Mouse (Mus musculus): ENCODE measurements around the gene Cyth3. TPM values are rescaled to one million over a fixed set of nuclear protein-coding genes. Genes with fewer than 3 reads are reported as not detected.
A peak's percentile ranks its signal among the peaks of the same experiment; 100 is the strongest.

The Cyth3 gene
- polyA plus RNA-seq, 1 experiment from 2014 or later = 38.5 TPM

DNA sequence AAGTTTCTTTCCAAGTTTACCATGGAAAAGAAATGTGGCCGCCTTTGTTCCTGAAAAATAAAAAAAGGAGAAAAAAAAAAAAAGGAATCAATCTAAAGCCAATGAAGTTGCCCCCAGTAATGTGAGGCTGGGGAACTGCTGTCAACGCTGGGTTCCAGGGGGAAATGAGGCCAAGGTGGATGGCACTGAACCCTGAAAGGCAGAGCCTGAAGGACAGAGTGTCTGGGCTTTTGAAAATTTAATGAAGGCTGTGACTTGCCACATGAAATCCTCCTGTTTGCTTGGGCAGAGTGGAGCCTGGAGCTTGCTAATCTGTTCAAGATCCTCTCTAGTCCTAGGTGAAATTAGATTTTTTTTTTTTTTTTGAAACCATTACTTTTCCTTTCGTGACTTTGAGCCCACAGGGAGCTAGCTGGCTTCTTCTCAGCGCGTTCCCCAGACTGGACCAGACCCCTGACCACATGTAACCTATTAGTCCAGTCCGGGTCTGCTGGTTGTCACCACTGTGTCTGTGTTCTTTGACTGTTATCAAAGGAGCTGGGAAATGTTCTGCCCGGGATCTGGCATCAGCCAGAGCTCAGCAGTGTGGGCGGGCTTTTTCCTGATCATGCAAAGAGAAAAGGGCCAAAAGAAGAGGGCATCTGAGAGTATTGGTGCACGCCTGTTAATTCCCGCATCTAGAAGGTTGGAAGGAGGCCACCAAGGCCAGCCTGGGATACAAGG lies 4.6 kb upstream of the Cyth3 start:
- Histone ChIP-seq H3K4me3 (ENCODE audit: low read depth, low read length) (no peak overlapping the region), H3K4me1 (ENCODE audit: control insufficient read depth, insufficient read depth, low read length) (no peaks in the 10 kb centered on the region)
- DNase-seq (ENCODE audit: low spot score) = peak; percentile 67

DNA sequence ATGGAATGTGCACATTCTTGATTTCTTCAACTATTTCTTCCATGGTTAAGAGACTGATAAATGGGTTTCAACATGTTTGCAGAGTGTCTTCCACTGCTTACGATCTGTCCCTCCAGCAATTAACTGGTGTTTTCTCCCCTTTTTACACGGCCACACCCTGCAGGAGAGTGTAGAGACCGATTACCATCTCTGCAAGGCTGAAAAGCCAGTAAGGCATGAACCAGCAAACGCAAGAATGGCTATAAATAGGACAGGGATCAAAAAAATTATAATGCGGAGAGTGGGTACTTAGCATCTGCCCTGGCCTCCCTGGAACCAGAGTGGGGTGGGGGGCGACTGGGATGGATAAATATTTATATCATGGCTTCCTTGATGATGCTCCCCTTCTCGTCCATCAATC lies 3.7 kb upstream of the Cyth3 start:
- Histone ChIP-seq H3K27ac (replicated peaks; ENCODE audit: low read depth, low read length) (no peak overlapping the region), H3K4me2 (ENCODE audit: low read depth, low read length) (no peak overlapping the region), H3K9ac (replicated peaks; ENCODE audit: low read length) (no peak overlapping the region), H3K27me3 (ENCODE audit: control insufficient read depth, insufficient read depth, low read length) (no peaks in the 10 kb centered on the region), H3K9me3 (replicated peaks; ENCODE audit: control insufficient read depth, low read length) (no peaks in the 10 kb centered on the region), H3K4me1 (ENCODE audit: control insufficient read depth, insufficient read depth, low read length) (peaks cover 2% of the 10 kb centered on the region; the same call in 1 of the 2 replicates), H3K4me3 (ENCODE audit: low read depth, low read length) (no peak overlapping the region), H3K36me3 (replicated peaks; ENCODE audit: control insufficient read depth, insufficient read depth, low read depth, low read length) (no peaks in the 10 kb centered on the region)
- 64% methylated on average over 7 of the region's 7 CpGs for WGBS
- no peak for ATAC-seq (replicated peaks; ENCODE audit: insufficient number of reproducible peaks, low FRiP score, low TSS enrichment, low read depth)
- DNase-seq (ENCODE audit: low spot score) = no peak

More for the DNA sequence above, 4.6 kb upstream of the Cyth3 start:
- H3K9ac ChIP-seq (replicated peaks; ENCODE audit: low read length) = no peak overlapping the region
- H3K36me3 ChIP-seq (replicated peaks; ENCODE audit: control insufficient read depth, insufficient read depth, low read depth, low read length) = no peaks in the 10 kb centered on the region
- no peak overlapping the region for H3K27ac ChIP-seq (replicated peaks; ENCODE audit: low read depth, low read length)
- WGBS = 33% methylated on average over 10 of the region's 10 CpGs
- no peaks in the 10 kb centered on the region for H3K9me3 ChIP-seq (replicated peaks; ENCODE audit: control insufficient read depth, low read length)
- ATAC-seq (replicated peaks; ENCODE audit: insufficient number of reproducible peaks, low FRiP score, low TSS enrichment, low read depth) = no peak
- no peak overlapping the region for H3K4me2 ChIP-seq (ENCODE audit: low read depth, low read length)
- H3K27me3 ChIP-seq (ENCODE audit: control insufficient read depth, insufficient read depth, low read length) = no peaks in the 10 kb centered on the region

DNA sequence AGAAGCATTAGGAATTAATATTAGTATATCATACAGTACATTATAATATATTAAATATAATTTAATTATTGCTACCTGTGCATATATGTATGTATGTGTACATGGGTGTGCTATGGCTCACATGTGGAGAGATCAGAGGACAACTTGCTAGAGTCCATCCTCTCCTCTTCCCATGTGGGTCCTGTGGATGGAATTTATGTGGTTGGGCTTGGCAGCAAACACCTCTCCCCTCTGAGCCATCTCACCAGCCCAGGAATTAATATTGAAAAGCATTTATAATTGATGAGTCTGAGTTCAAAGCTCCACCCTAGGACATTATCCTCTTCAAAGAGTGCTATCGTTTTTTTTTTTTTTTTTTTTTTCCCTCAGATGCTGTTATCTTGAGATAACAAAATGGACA lies 2.1 kb upstream of the Cyth3 start:
- 46% methylated on average over 1 of the region's 1 CpGs for WGBS
- DNase-seq (ENCODE audit: low spot score) (no peak), ATAC-seq (replicated peaks; ENCODE audit: insufficient number of reproducible peaks, low FRiP score, low TSS enrichment, low read depth) (no peak)
- Histone ChIP-seq H3K4me2 (ENCODE audit: low read depth, low read length) (no peak overlapping the region), H3K27ac (replicated peaks; ENCODE audit: low read depth, low read length) (no peak overlapping the region), H3K4me3 (ENCODE audit: low read depth, low read length) (no peak overlapping the region), H3K9ac (replicated peaks; ENCODE audit: low read length) (no peak overlapping the region), H3K27me3 (ENCODE audit: control insufficient read depth, insufficient read depth, low read length) (no peaks in the 10 kb centered on the region), H3K4me1 (ENCODE audit: control insufficient read depth, insufficient read depth, low read length) (peaks cover 5% of the 10 kb centered on the region), H3K9me3 (replicated peaks; ENCODE audit: control insufficient read depth, low read length) (no peaks in the 10 kb centered on the region), H3K36me3 (replicated peaks; ENCODE audit: control insufficient read depth, insufficient read depth, low read depth, low read length) (no peaks in the 10 kb centered on the region)

DNA sequence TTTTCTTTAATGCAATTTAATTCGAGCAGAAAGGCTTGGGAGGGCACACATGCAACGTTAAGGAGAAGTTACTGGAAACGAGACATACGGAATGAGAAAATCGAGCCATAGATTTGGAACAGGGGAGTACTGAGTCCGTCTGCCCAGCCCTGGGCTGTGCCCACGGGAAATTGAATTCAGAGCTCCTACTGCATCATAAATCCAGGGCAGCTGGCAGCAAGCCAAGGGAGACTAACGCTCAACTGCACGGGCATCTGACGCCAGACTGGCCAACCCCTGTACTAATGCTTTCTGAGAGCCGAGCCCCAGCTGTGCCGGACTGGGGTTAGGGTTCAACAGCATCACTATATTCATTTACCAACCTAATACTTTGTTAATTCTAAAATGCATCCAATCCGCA lies 1.3 kb upstream of the Cyth3 start:
- Histone ChIP-seq H3K27ac (replicated peaks; ENCODE audit: low read depth, low read length) (no peak overlapping the region), H3K9me3 (replicated peaks; ENCODE audit: control insufficient read depth, low read length) (no peaks in the 10 kb centered on the region), H3K4me1 (ENCODE audit: control insufficient read depth, insufficient read depth, low read length) (peaks cover 5% of the 10 kb centered on the region), H3K4me3 (ENCODE audit: low read depth, low read length) (no peak overlapping the region), H3K9ac (replicated peaks; ENCODE audit: low read length) (no peak overlapping the region), H3K36me3 (replicated peaks; ENCODE audit: control insufficient read depth, insufficient read depth, low read depth, low read length) (no peaks in the 10 kb centered on the region), H3K27me3 (ENCODE audit: control insufficient read depth, insufficient read depth, low read length) (no peaks in the 10 kb centered on the region), H3K4me2 (ENCODE audit: low read depth, low read length) (no peak overlapping the region)
- DNase-seq (ENCODE audit: low spot score) (peak; percentile 52), ATAC-seq (replicated peaks; ENCODE audit: insufficient number of reproducible peaks, low FRiP score, low TSS enrichment, low read depth) (peak; percentile 30)
- WGBS = 52% methylated on average over 13 of the region's 13 CpGs

DNA sequence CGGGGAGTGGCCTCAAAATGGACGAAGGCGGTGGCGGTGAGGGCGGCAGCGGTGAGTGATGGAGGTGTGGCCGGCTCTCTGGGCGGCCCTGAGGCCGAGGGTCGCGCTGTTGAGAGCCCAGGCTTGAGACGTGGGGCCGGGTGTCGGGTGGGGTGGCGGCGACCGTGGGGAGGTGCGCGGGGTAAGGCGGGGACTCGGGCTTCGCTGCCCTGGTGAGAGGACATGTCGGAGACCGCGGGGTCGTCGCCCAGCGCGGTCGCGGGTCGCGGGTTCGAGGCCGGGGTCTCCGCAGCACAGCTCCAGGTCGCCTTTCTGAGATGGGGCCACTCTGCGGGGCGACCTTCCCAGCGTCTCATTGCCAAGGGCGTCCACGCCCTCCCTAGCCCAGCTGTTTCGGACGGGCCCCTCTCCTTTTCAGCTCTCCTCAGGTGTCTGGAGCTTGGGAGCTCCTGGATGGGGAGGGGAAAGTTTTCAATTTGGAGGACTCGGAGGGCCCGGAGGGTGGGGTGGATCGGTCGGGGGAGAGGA lies 440 bp downstream of the Cyth3 start:
- peak overlapping the region; percentile 68 for H3K9ac ChIP-seq (replicated peaks; ENCODE audit: low read length)
- H3K27ac ChIP-seq (replicated peaks; ENCODE audit: low read depth, low read length) = 0 out of 2 replicates have a peak overlapping the region, but pooled peaks have one; percentile 36
- H3K4me1 ChIP-seq (ENCODE audit: control insufficient read depth, insufficient read depth, low read length) = peaks cover 7% of the 10 kb centered on the region
- WGBS = under 1% methylated on average over 25 of the region's 48 CpGs
- peak overlapping the region; percentile 54 for H3K4me3 ChIP-seq (ENCODE audit: low read depth, low read length)
- H3K36me3 ChIP-seq (replicated peaks; ENCODE audit: control insufficient read depth, insufficient read depth, low read depth, low read length) = no peaks in the 10 kb centered on the region
- DNase-seq (ENCODE audit: low spot score) = no peak
- peak; percentile 84 for ATAC-seq (replicated peaks; ENCODE audit: insufficient number of reproducible peaks, low FRiP score, low TSS enrichment, low read depth)
- no peaks in the 10 kb centered on the region for H3K9me3 ChIP-seq (replicated peaks; ENCODE audit: control insufficient read depth, low read length)
- peak overlapping the region; percentile 71 for H3K4me2 ChIP-seq (ENCODE audit: low read depth, low read length)
- no peaks in the 10 kb centered on the region for H3K27me3 ChIP-seq (ENCODE audit: control insufficient read depth, insufficient read depth, low read length)

DNA sequence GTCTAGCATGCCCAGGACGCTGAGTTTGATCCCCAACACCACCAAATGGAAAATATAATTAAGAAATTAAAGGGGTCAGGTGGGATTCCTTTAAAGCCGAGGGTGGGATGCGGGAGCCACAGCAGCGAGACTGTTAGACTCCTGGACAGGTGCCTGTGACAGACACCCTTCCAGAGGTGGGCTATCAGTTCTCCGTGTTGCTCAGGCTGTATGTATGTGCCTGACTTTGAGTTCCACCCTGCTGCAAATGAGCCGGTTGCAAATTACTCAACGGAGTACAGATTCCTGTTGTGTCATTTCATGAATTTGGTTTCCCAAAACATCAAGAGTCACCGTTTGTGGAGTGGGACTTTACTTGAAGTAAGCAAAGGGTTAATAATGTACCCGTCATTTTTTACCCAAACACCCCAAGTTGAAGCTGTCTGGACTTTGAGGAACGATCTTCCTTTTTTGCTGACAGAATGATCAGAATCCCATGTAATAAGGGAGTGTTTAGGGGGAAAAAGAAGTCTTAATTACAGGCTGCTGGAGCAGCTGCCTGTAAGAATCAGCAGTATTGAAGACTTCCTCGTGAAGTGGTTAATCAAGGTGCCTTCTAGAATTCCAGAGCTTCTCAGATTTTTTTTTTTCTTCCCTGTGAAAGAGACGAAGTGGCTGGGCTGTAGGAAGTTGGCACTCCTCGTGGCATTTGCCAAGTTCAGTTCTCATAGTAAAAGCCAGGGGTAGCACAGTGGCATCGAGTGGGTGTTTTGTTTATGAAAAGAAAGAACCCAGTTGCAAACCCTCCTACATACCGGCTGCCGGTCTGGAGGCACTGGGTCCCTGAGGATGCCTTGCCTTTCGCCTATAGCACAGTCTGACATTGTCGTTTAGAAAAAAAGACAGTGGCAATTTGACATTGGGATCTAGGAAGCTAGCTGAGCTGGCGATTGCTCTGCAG lies 1.4 kb downstream of the Cyth3 start:
- Histone ChIP-seq H3K27me3 (ENCODE audit: control insufficient read depth, insufficient read depth, low read length) (no peaks in the 10 kb centered on the region), H3K4me2 (ENCODE audit: low read depth, low read length) (peak overlapping the region; percentile 71), H3K9ac (replicated peaks; ENCODE audit: low read length) (no peak overlapping the region), H3K4me1 (ENCODE audit: control insufficient read depth, insufficient read depth, low read length) (peaks cover 7% of the 10 kb centered on the region), H3K36me3 (replicated peaks; ENCODE audit: control insufficient read depth, insufficient read depth, low read depth, low read length) (no peaks in the 10 kb centered on the region), H3K27ac (replicated peaks; ENCODE audit: low read depth, low read length) (no peak overlapping the region), H3K9me3 (replicated peaks; ENCODE audit: control insufficient read depth, low read length) (no peaks in the 10 kb centered on the region), H3K4me3 (ENCODE audit: low read depth, low read length) (peak overlapping the region; percentile 54)
- ATAC-seq (replicated peaks; ENCODE audit: insufficient number of reproducible peaks, low FRiP score, low TSS enrichment, low read depth) = no peak
- WGBS = 40% methylated on average over 19 of the region's 19 CpGs
- no peak for DNase-seq (ENCODE audit: low spot score)

DNA sequence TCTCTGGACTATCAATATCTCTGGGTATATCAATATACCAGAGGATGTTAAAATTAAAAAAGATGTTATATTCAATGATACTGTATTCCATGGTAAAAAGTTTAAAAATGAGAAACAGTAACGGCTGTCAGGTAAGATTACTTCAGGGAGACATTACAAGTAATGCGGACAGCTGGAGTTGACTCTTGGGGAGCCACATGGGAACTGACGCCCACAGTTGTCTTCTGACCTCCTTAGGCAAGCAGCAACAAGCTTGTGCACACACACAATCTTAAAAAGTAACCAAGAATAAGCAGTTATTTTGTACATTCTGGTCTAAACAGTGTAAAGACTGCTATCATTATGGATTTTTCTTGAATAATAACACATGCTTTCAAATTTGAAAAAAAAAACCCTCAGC lies 2.2 kb downstream of the Cyth3 start:
- 70% methylated on average over 3 of the region's 3 CpGs for WGBS
- H3K4me1 ChIP-seq (ENCODE audit: control insufficient read depth, insufficient read depth, low read length) = peaks cover 7% of the 10 kb centered on the region

More for the DNA sequence above, 2.2 kb downstream of the Cyth3 start:
- DNase-seq (ENCODE audit: low spot score) (no peak), ATAC-seq (replicated peaks; ENCODE audit: insufficient number of reproducible peaks, low FRiP score, low TSS enrichment, low read depth) (no peak)
- Histone ChIP-seq H3K9ac (replicated peaks; ENCODE audit: low read length) (no peak overlapping the region), H3K27ac (replicated peaks; ENCODE audit: low read depth, low read length) (no peak overlapping the region), H3K4me2 (ENCODE audit: low read depth, low read length) (no peak overlapping the region), H3K27me3 (ENCODE audit: control insufficient read depth, insufficient read depth, low read length) (no peaks in the 10 kb centered on the region), H3K9me3 (replicated peaks; ENCODE audit: control insufficient read depth, low read length) (no peaks in the 10 kb centered on the region), H3K4me3 (ENCODE audit: low read depth, low read length) (no peak overlapping the region), H3K36me3 (replicated peaks; ENCODE audit: control insufficient read depth, insufficient read depth, low read depth, low read length) (no peaks in the 10 kb centered on the region)

All from embryonic facial prominence, embryonic 11.5 days (tissue).